Mouse (Mus musculus) lung, embryonic 14.5 days (tissue): ENCODE data around the gene Cdhr3. TPM values are rescaled to one million over a fixed set of nuclear protein-coding genes. Genes with fewer than 3 reads are reported as not detected.
"Not testable (repeated sequence)": the region's sequence is repeated elsewhere in the genome, so short reads cannot be mapped to it uniquely, and the experiment has no call there.

Source experiments
- ATAC-seq: fragments of 200-750 bp; cut with Nextera tagmentation; 2 replicates; pipeline ENCODE4 v1.8.0; 2017; ENCODE audit warnings: mild to moderate bottlenecking, moderate TSS enrichment, moderate library complexity; ENCODE audit not compliant: insufficient read depth
- DNase-seq: peaks from one replicate; pipeline ENCODE4 v3.0.0-alpha.2; 2015
- H3K27ac ChIP-seq: fragments of 300-500 bp; sonication (generic); 2 replicates; pipeline ENCODE4 v1.5.1; 2014; ENCODE audit warnings: low read depth, mild to moderate bottlenecking, moderate library complexity
- H3K27me3 ChIP-seq: fragments of 300-500 bp; sonication (generic); 2 replicates; pipeline ENCODE4 v1.6.1; 2014; ENCODE audit warnings: low read length, control low read depth; ENCODE audit not compliant: insufficient read depth
- H3K36me3 ChIP-seq: fragments of 300-500 bp; sonication (generic); 2 replicates; pipeline ENCODE4 v1.6.1; 2014; ENCODE audit warnings: control low read depth; ENCODE audit not compliant: insufficient read depth
- H3K4me1 ChIP-seq: fragments of 300-500 bp; sonication (generic); 2 replicates; pipeline ENCODE4 v1.6.1; 2014; ENCODE audit warnings: antibody characterized with exemption, control low read depth; ENCODE audit not compliant: insufficient read depth
- H3K4me2 ChIP-seq: fragments of 300-500 bp; sonication (generic); 2 replicates; pipeline ENCODE4 v1.6.1; 2014; ENCODE audit warnings: mild to moderate bottlenecking
- H3K4me3 ChIP-seq: fragments of 300-500 bp; sonication (generic); 2 replicates; pipeline ENCODE4 v1.5.1; 2014; ENCODE audit warnings: low read depth, low read length
- H3K9ac ChIP-seq: fragments of 300-500 bp; sonication (generic); 2 replicates; pipeline ENCODE4 v1.6.1; 2014
- H3K9me3 ChIP-seq: fragments of 300-500 bp; sonication (generic); 2 replicates; pipeline ENCODE4 v1.6.1; 2016; ENCODE audit warnings: low read depth, low read length, control low read depth
- CTCF ChIP-seq: IDR thresholded peaks from 2 replicates; pipeline ENCODE4 v1.5.1; 2016; ENCODE audit warnings: antibody characterized with exemption, low read depth
- WGBS: fragments of 180-500 bp; shearing (Covaris S2); extraction: QIAGEN DNeasy Blood & Tissue Kit; methylation state at CpG from one replicate; pipeline ENCODE4 v1.1.7; 2014; 5-methylcytosine and 5-hydroxymethylcytosine counted together
- polyA plus RNA-seq: library from polyadenylated mRNA; unstranded; fragments of >200 nt; fragmentation: Nextera tagmentation; extraction: Ambion mirVana; gene quantifications from 2 replicates; pipeline ENCODE4 v1.2.1, GENCODE M21; 2014

Cdhr3 gene
- polyA plus RNA-seq, 1 experiment from 2014 or later: not detected

GRCm38 (mm10) chr12:33076309-33076708, 16.4 kb downstream of the Cdhr3 start:
- no peak overlapping the region for H3K9ac ChIP-seq
- H3K4me1 ChIP-seq: no peaks in the 10 kb centered on the region
- H3K36me3 ChIP-seq: no peaks in the 10 kb centered on the region
- H3K9me3 ChIP-seq: no peaks in the 10 kb centered on the region
- no peak for TF ChIP-seq CTCF
- WGBS: 27% methylated on average over 3 of the region's 3 CpGs
- H3K4me2 ChIP-seq: no peak overlapping the region
- no peaks in the 10 kb centered on the region for H3K27me3 ChIP-seq
- DNase-seq (no peak), ATAC-seq (no peak)
- H3K27ac ChIP-seq: no peak overlapping the region
- no peak overlapping the region for H3K4me3 ChIP-seq

GRCm38 (mm10) chr12:33071901-33072672, 20.6 kb downstream of the Cdhr3 start:
- Histone ChIP-seq H3K9ac (no peak overlapping the region), H3K4me3 (no peak overlapping the region), H3K4me2 (no peak overlapping the region), H3K9me3 (no peaks in the 10 kb centered on the region), H3K36me3 (no peaks in the 10 kb centered on the region), H3K4me1 (no peaks in the 10 kb centered on the region), H3K27me3 (no peaks in the 10 kb centered on the region), H3K27ac (no peak overlapping the region)
- peak; percentile 68 for DNase-seq
- ATAC-seq: no peak
- no peak for TF ChIP-seq CTCF
- 53% methylated on average over 8 of the region's 8 CpGs for WGBS

GRCm38 (mm10) chr12:33068977-33069376, 23.7 kb downstream of the Cdhr3 start:
- Histone ChIP-seq H3K4me1 (no peaks in the 10 kb centered on the region), H3K9ac (no peak overlapping the region), H3K27me3 (no peaks in the 10 kb centered on the region), H3K4me2 (no peak overlapping the region), H3K36me3 (no peaks in the 10 kb centered on the region), H3K4me3 (no peak overlapping the region), H3K27ac (no peak overlapping the region), H3K9me3 (no peaks in the 10 kb centered on the region)
- no peak for ATAC-seq
- TF ChIP-seq CTCF: no peak
- DNase-seq: no peak
- WGBS: 53% methylated on average over 2 of the region's 2 CpGs

GRCm38 (mm10) chr12:33066355-33066754, 26.3 kb downstream of the Cdhr3 start:
- peak; percentile 64 for TF ChIP-seq CTCF
- no peak overlapping the region for H3K27ac ChIP-seq
- no peak overlapping the region for H3K9ac ChIP-seq
- no peak overlapping the region for H3K4me2 ChIP-seq
- DNase-seq (peak; percentile 56), ATAC-seq (no peak)
- WGBS: 51% methylated on average over 4 of the region's 4 CpGs
- no peaks in the 10 kb centered on the region for H3K27me3 ChIP-seq
- H3K4me3 ChIP-seq: no peak overlapping the region
- H3K9me3 ChIP-seq: no peaks in the 10 kb centered on the region
- no peaks in the 10 kb centered on the region for H3K36me3 ChIP-seq
- H3K4me1 ChIP-seq: no peaks in the 10 kb centered on the region

GRCm38 (mm10) chr12:33065162-33065561, 27.5 kb downstream of the Cdhr3 start:
- no peak overlapping the region for H3K4me3 ChIP-seq
- 71% methylated on average over 3 of the region's 3 CpGs for WGBS
- no peak overlapping the region for H3K27ac ChIP-seq
- no peak for TF ChIP-seq CTCF
- no peak overlapping the region for H3K9ac ChIP-seq
- no peaks in the 10 kb centered on the region for H3K4me1 ChIP-seq
- no peaks in the 10 kb centered on the region for H3K36me3 ChIP-seq
- no peak for ATAC-seq
- no peaks in the 10 kb centered on the region for H3K9me3 ChIP-seq
- DNase-seq: no peak
- H3K4me2 ChIP-seq: no peak overlapping the region
- no peaks in the 10 kb centered on the region for H3K27me3 ChIP-seq

- Histone ChIP-seq H3K4me2 (no peak overlapping the region), H3K9me3 (no peaks in the 10 kb centered on the region), H3K4me3 (no peak overlapping the region), H3K4me1 (no peaks in the 10 kb centered on the region), H3K27me3 (no peaks in the 10 kb centered on the region), H3K27ac (no peak overlapping the region), H3K9ac (no peak overlapping the region), H3K36me3 (no peaks in the 10 kb centered on the region)
- WGBS: 14% methylated on average over 2 of the region's 2 CpGs
- no peak for ATAC-seq
- no peak for DNase-seq
- no peak for TF ChIP-seq CTCF
These were observed 28.4 kb downstream of the Cdhr3 start for GRCm38 (mm10) chr12:33064266-33064665.

GRCm38 (mm10) chr12:33063250-33063649, 29.4 kb downstream of the Cdhr3 start:
- Histone ChIP-seq H3K27me3 (no peaks in the 10 kb centered on the region), H3K27ac (no peak overlapping the region), H3K9me3 (no peaks in the 10 kb centered on the region), H3K4me1 (no peaks in the 10 kb centered on the region), H3K4me3 (no peak overlapping the region), H3K36me3 (no peaks in the 10 kb centered on the region), H3K4me2 (no peak overlapping the region), H3K9ac (no peak overlapping the region)
- 67% methylated on average over 2 of the region's 2 CpGs for WGBS
- TF ChIP-seq CTCF: no peak
- DNase-seq (no peak), ATAC-seq (no peak)

GRCm38 (mm10) chr12:33062379-33062778, 30.3 kb downstream of the Cdhr3 start:
- not testable (repeated sequence) for H3K4me3 ChIP-seq, ATAC-seq, H3K9ac ChIP-seq, H3K27ac ChIP-seq, H3K27me3 ChIP-seq, H3K36me3 ChIP-seq, H3K4me1 ChIP-seq, H3K4me2 ChIP-seq, H3K9me3 ChIP-seq
- DNase-seq: peak; percentile 21
- WGBS: 69% methylated on average over 2 of the region's 2 CpGs
